Mouse (Mus musculus): ENCODE measurements around the gene Tbc1d17.

Tbc1d17 gene

DNA sequence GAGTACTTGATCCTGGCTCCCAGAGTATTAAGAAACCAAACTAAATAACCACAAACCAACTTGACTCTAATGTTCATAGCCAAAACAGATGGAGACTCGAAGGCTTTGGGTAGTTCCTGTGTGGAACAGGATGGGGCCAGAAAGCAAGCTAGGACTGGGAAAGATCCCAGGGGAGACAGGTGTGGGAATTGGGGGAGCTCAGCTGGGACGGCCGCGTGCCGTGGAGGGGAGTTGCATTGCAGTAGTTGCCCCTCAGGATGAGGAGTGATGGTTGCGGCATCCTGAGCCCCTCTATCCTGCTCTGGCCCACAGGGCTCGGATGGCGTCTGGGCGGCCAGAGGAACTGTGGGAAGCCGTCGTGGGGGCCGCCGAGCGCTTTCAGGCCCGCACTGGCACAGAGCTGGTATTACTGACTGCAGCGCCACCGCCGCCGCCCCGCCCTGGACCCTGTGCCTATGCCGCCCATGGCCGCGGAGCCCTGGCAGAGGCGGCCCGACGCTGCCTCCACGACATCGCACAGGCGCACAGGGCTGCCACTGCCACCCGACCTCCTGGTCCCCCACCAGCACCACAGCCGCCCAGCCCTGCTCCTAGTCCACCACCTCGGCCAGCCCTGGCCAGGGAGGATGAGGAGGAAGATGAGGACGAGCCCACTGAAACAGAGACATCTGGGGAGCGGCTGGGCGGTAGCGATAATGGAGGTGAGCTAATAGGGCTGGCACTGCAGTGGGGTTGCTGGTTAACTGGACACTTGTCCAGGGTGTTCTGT lies 3.6 kb upstream of the Tbc1d17 start:
- DNase-seq (ENCODE audit: low spot score) = no peak

DNA sequence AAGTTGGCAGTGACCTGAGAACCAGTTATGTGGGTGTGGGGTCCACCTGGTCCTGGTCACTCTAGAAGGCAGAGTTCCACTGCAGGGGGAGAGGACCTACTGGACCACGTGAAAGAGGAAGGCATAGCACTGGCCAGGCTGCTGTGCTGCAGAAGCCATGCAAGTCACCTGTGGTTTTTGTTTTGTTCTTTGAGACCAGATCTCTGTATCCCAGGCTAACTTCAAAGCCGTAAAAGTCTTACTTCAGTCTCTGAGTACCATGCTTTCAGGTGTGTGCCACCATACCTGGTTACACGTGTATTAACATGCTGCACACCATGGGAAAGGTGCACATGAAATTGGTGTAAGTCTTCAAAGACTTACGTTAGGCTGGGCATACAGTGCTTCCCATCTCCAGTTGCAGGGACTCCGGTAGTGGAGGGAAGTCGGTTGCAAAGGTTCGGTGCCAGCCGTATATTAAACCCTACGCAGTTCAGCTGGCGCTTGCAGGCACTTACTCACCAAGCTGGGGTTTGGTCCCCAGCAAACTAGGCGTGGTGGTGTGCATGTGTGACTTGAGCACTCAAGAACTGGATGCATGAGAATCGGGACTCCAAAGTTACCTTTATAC lies 2.9 kb upstream of the Tbc1d17 start:
- no peak for DNase-seq (ENCODE audit: low spot score)

DNA sequence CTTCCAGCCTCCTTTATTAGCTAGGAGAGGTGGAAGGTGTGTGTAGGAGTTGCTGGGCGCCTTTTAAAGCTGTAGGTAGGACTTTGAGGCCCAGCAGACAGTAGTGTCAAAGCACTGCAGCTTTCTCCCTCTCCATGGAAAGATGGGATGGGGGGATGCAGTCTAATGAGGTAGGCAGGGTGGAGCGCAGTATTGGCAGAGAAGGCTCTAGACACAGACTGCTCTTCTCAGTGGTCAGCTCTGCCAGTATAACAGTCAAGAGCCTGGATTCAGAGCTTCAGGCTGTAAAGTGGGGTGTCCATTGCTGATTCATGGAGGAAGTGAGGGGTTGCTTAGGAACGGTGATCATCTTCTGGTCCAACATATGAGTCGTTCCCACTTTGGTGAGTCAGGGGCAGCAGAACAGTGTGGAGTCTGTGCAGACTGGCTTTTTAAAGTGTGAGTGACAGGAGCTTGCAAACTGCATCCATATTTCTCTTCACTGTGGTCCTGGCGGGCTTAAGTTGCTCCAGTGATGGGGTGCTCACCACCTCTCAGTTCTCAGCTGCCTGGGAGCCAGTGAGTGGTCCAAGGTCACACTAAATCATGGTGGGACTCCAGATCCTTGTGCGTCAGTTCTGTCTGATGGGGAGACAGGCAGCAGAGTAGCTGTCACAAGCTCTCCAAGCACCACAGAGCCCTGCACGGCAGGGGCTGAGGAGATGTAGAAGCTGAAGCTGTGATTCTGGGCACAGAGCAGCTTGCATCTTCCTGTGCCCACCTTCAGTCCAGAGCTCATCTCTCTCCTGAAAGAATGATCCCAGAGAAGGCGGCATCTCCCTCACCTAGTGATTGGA lies 2.1 kb upstream of the Tbc1d17 start:
- no peak for DNase-seq (ENCODE audit: low spot score)

DNA sequence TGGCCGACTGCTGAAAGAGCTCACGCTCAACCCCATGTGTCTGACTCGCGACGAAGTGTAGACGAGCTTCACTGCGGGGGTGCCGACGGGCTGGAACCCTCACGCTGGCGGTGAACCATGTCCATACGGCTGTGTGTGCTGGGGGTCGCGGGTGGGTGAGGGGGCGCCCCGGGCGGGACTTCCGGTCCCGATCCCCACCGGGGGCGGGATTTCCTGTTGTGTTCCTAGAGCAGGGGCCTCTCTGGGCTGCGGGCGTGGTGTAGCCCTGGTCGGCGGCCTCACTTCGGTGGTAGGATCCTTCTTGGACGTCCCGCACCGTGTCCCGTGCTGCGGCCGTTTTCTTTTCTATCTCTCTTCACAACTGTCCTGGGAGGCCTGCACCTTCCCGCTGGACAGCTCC lies 1.3 kb upstream of the Tbc1d17 start:
- DNase-seq (ENCODE audit: low spot score) = no peak

DNA sequence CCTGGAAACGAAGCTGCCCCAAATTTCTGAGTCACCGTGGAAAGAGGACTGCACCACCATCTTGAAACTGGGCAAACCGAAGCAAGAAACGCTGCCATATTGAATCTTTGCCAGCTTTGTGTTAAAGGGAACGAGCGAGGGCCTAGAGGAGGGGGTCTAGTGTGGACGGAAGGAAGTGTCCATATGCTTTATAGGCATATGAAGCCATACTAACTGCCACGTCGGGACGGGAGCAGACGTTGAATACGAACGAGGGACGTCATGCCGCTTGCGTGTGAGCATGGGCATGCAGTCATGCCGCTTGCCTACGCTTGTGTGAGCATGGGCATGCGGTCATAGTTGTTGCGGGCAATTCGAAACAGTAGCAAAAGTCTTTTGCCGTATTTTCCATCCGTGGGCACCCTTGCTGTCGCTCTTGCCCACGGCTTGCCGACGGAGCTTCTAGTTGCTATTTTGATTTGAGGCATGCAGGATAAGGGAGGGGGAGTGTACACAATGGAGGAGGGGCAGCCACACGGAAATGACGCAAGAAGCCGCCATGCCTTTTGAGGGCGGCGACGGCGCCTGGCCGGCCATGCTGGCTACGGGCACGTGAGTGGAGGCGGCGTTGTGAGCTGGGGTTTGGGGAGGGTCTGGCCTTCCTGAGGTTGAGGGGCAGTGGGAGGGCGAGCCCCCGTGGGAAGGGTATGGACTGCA lies 685 bp upstream of the Tbc1d17 start:
- peak; percentile 90 for DNase-seq (ENCODE audit: low spot score)

DNA sequence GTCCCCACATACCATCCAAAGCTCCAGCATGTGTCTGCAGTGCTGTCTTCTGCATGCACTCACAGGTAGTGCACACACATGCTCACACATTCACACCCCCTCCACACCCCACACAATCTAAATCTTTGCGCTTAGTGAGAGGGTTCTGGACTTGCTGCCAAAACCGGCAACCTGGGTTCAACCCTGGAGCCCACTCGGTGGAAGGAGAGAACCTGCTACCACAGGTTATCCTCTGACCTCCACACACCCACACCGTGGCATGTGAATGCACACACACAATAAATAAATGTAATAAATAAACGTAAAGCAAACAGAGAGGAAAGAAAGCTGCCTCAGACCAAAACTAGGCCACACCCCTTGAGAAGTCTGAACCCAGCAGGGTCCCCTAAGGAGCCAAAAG lies 1.1 kb downstream of the Tbc1d17 start:
- DNase-seq (ENCODE audit: low spot score) = no peak

DNA sequence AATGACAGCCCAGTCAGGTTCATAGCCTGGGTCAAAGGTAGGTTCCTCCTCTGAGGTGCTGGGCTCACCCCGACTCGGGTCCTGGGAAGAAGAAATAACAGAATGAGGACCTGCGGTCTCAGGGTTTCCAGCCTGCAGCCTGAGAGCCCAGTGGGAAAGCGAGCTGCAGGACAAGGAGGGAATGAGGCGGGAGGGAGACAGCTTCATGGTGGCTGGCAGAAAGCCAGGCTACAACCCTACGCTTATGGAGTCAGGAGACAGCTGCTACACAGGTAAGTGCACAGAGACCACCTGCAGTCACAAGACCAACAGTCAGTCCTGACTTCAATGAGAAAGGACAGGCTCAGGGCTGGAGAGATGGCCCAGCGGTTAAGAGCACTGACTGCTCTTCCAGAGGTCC lies 2.1 kb downstream of the Tbc1d17 start:
- DNase-seq (ENCODE audit: low spot score) = no peak

DNA sequence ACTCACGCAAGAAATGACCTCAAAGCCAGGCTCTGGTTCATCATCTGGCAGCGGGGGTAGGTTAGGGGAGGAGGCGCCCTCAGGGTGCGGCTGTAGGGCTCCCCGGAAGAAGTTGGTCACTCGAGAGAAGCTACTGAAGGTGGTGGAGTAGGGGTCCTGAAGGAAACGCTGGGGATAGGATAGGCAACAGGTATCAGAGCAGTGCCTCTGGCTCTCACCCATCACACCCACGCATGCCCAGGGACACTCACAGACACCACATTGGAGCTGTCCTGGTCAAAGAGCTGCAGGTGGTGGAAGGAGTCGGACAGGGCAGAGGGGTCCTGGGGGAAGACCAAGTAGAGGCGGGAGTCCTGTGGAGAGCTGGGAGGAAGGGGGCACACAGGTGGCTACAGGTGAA lies 3.9 kb downstream of the Tbc1d17 start:
- DNase-seq (ENCODE audit: low spot score) = no peak

DNA sequence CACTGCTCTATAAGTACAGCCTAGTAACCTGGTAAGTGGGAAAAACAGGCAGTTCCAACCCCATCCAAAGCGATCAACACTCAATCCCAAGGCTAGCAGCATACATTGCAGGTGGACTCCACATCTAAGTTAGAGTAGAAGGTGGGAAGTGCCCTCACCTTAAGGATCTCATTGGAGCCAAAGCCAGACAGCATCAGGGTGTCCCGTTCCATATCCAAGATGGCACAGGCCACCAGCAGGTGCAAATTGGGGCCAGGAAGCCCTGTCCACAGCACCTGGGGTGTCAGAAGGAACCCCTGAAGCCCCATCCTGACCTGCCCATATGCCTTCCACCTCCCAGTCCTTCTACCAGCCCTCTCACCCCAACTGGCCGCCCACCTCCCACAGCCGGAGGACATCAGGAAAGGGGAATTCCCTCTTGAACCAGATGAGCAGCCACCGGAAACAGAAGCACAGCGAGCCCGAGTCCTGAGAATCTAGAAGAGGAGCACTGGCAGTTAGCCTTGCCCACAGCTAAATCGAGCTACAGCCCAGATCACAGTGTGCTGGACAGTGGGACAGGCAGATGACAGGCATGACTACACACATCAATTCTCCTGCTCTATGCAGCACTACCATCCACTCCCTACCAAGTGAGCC lies 6.9 kb downstream of the Tbc1d17 start:
- DNase-seq (ENCODE audit: low spot score) = no peak

DNA sequence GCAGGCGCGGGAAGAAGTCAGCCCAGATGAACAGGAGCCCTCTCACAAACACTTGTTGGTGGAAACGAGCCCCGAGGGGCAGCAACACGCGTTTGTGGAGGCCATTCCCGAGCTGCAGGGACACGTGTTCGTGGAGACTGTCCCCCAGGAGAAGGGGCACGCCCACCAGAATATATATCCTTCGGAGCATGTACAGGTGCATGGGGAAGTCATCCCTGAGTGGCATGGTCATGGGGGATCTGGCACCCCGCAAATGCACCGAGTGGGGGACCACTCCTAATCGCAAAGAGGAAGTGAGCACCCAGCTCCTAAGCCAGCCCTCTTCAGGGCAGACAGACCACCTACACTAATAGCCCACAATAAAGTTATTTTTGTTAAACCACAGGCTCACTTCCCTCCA lies 8.5 kb downstream of the Tbc1d17 start:
- no peak for DNase-seq (ENCODE audit: low spot score)

DNA sequence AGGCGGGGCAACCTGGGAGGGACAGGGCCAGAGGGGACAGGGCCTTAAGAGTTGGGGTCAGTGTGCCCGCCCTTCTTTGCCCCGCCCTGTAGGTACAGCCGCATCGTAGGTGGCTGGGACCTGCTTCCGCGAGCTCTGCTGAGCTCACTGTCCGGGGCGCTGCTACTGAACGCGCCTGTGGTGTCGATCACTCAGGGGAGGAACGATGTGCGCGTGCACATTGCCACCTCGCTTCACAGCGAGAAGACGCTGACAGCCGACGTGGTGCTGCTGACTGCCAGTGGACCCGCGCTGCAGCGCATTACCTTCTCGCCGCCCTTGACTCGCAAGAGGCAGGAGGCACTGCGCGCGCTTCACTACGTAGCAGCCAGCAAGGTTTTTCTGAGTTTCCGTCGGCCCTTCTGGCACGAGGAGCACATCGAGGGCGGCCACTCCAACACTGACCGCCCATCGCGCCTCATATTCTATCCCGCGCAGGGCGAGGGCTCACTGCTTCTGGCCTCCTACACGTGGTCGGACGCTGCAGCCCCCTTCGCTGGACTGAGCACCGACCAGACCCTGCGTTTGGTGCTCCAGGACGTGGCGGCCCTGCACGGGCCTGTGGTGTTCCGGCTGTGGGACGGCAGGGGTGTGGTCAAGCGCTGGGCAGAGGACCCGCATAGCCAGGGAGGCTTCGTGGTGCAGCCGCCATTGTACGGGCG lies 9.2 kb downstream of the Tbc1d17 start:
- no peak for DNase-seq (ENCODE audit: low spot score)

DNA sequence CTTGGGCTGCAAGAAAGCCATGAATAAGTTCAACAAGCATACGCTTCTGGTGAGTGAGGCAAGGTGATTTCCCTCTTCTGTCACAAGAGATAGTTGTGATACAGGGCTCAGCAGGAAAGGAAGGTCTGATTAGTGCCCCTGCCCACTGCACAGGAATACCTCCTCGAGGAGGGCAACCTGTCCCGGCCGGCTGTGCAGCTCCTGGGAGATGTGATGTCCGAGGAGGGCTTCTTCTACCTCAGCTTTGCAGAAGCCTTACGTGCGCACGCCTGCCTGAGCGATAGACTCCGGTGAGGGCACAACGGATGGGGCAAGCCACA lies 9.7 kb downstream of the Tbc1d17 start:
- no peak for DNase-seq (ENCODE audit: low spot score)

DNA sequence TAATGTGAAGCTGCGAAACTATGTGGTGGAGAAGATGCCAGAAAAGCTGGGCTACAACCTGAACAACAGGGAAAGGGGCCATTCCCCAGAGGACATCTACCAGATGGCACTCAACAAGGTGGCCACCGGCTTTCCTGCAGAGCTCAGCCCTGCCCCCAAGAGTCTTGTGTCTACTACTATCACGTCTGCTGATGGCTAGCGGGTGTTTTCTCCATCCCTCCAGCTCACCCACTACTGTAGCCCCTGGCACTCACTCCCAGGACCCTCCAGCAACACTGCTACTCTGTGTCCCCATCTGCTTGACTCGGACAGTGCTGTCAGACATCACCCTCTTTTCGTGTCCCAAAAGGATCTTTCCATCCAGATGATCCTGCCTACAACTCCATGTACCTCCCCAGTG lies 10.8 kb downstream of the Tbc1d17 start:
- no peak for DNase-seq (ENCODE audit: low spot score)

DNA sequence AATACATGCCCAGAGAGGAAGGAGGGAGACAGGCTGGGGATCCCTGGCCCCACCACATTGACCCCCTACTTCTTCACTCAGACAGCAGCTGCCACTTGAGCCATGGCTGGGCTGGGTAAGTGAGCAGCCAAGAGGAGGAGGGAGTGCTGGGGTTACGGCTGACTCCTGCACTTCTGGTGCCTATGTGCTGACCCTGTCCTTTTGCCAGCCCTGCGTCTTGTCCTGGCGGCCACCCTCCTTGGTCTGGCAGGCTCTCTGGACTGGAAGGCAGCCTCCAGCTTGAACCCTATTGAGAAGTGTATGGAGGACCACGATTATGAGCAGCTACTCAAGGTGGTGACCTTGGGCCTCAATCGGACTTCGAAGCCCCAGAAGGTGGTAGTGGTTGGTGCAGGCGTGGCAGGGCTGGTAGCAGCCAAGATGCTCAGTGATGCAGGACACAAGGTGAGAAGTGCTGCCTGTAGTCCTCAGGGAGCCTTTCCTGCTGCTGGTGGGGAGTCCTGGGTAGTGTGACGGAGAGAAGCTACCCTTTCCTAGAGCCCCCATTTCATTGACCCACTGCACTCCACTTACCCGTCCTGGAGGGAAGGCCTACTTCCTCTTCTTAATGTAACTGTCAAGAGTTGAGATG lies 12.3 kb downstream of the Tbc1d17 start:
- no peak for DNase-seq (ENCODE audit: low spot score)

DNA sequence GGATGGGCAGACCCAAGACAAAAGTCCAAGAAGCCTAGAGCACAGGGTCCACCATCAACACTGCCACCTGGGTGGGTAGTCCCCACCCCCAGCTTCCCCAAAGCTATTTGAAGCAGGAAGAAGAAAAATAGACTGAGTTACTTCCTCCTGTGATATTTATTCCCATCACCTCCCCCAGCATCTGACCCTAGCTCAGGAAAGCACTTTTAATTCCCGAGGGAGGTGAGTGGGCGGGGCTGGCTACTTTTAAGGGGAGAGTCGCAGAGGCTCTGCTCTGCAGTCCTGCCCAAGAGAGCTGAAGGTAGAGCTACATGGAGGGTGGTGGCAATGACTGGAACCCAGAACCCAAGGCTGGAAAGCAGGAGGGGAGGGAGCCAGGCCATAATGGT lies 12.9 kb downstream of the Tbc1d17 start:
- DNase-seq (ENCODE audit: low spot score) = no peak

DNA sequence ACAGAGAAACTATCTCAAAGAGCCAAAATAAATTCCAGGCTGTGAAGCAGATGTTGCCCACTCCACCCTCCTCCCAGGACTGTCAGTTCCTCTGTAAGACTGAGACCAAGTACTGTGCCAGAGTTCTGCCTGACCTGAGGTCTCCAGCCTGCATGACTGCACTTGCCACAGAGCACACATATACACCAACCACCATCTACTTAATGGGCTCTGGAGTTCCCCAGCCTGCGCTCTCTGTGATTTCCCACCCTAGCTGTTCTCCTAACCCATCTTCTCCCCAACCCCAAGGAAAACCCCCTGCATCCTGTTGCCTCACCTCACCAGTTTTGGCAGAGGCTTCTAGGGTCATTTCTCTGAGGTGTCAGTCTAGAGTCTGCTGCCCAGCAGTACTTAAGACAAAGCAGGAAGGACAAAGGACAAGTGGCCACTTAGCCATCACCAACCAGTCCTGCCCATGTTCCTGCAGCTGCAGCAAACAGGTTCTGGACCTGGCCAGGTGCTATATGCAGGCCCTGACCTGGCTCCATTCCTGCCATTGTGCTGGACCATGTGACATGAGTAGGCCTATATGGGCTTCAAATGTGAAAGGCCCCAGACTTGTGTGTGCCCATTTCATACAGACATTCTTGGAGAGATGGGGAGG lies 13.4 kb downstream of the Tbc1d17 start:
- no peak for DNase-seq (ENCODE audit: low spot score)

DNA sequence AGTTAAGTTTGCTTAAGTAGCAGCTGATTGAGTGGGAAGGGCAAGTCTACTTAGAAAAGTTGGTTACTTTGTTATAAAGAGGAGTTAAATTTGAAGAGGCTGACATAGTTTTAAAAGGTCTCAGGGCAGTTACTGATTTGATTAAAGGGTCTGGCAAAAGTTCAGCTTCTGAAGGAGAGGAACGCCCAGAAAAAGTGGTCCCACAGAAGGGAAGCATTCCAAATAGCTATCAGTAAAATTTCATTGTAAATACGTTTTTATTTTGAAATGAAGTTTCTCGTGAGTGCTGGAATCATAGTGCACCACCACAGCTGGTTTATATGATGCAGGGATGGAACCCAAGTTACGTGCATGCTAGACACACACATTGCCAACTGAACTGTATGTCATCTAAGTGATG lies 16.1 kb downstream of the Tbc1d17 start:
- DNase-seq (ENCODE audit: low spot score) = no peak

DNA sequence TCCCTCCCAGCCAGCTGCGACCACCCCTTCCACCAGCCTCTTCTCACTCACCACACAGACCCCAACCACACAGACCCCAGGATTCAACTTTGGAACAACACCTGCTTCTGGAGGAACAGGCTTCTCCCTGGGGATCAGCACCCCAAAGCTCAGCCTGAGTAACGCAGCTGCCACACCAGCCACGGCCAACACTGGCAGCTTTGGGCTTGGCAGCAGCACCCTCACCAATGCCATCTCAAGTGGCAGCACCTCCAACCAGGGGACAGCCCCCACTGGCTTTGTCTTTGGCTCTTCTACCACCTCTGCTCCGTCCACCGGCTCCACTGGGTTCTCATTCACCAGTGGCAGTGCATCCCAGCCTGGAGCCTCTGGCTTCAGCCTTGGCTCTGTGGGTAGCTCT lies 20.2 kb downstream of the Tbc1d17 start:
- DNase-seq (ENCODE audit: low spot score) = no peak

DNA sequence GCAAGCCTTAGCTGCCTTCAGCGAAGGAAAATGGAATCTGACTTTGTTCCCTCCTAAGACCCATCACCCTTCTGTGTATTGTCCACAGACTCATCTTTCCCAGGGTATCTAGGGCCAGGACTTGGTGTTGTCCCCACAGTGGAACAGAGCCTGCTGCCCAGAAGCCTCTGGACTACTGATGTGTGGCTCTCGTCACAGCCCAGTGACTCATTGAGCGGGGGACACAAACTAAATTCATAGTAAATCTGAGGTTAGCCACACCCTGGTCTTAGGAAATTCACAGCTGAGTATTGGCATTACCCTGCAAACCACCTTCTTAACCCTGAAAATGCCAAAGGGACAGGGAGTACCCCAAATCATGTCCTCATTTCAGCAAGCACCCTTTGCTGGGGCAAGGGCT lies 22.1 kb downstream of the Tbc1d17 start:
- no peak for DNase-seq (ENCODE audit: low spot score)

DNA sequence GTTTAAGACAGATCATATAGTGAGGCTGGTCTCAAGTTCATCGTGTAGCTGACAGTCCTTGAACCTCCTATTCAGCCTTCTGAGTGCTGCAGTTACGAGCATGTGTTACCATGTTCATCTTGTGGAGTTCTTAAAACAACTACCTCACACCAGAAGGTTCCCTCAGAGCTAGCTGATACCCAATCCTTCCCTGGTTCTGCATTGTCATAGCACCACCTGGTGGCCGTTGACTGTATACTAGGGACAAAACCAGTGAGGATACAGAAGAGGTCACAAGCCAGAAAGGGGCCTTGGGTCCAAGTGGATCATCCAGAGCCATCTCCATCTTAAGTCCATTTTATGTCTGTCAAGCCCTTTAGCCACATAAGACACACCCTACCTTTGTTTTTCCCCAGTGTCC lies 24.0 kb downstream of the Tbc1d17 start:
- no peak for DNase-seq (ENCODE audit: low spot score)

DNA sequence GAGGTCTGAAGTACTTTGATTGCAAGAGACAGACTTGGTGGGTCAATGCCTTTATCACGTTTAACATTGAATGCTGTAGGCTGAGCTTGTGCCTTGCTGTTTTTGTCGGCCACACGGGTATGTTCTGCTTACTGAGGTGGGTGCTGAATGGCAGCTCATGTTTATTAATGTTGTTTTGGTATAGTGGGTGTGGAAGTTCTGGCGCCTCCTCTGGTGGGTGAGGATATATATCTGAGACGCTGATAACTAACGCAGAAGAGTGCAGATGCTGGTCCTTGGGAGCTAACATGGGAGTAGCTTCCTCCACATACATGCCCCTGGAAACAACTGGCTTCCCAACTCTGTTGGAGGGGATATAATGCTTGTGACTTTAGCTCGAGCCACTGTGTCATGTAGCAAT lies 25.5 kb downstream of the Tbc1d17 start:
- no peak for DNase-seq (ENCODE audit: low spot score)

Measured in left cerebral cortex, adult 11 months (tissue).